Mouse (Mus musculus) T-helper 2 cell (primary cell): Measurements from ENCODE around the gene Tmf1.

Source experiments
- in situ Hi-C: fragments of 300-600 bp; cut with MboI, MseI; formaldehyde crosslinking; loops from one replicate; pipeline ENCODE4 v1.15.1; 2025; ENCODE audit warnings: high pct_unique_total_duplicates

Tmf1 gene

DNA sequence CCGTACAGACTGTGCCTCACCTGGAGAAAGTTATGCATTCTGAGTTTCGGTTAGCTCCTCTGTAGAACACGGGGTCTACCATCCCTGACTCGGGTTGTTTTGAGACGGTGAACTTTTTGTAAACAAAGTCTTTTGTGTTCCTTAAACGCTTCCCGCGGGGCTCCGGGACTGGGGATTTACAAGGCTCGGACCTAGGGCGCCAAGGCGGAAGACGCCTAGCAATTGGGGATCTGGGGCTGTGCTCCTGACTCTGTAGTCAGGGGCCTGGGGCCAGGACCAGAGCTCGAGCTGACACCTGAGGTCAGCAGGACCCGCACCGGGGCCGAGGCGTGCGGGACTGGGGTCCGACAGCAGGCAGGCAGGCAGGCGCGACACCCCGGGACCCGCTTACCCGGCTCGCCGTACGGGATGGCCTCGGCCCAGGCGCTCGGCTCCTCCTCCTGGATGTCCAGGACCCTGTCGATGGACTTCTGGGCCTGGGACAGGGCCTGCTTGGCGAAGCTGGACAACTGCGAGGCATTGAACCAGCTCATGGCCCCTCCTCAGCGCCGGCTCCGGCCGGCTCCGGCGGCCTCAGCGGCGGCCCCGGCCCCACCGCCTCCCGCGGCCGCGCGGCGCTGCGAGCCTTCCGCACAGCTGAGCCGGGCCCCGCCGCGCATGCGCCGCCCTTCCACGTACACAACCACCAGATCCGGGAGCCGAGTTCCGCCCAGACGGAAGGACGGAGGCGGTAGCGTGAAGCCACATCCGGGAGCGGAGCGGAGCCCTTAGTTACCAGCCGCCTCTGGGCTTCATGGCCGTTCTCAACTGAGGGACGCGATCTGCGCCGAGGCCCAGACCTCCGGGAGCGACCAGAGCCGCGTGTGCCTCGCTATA, at the start of gene Tmf1:
TSS of gene Tmf1 (minus strand) at position 632 of the 876 bp plus-strand sequence.
- in situ Hi-C loops = no loop called here

DNA sequence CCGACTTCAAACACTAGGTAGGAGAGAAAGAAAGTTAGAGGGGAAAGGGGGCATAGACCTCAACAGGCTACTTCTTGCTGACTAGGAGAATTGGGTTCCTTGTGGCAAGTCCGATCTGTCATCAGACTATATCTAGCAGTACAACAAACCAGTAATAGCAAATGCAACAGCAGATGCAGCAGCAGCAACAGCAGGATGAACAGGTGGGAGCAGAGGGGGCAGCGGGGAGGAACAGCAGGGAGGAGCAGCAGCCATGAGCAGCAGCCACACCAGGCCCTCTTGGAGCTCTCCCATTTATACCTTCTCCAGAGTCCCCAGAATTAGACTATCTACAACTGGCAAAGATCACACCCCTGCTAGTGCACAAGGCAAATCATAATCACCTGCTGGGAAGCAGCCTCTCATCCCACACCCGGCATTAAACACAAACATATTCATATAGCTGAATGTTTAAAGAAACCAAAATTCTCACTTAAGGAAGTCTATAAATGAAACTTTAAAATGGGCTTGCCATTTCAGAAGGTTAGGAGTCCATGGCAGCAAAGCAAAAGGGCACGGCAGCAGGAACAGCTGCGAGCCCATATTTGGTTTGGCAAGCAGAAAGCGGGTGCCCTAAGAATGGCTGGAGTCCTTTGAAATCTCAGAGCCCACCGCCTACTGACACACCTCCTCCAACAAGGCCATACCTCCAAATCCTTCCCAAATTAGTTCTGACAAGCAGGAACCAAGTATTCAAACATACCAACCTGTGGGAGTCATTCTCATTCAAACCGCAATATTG, 48.3 kb upstream of the Tmf1 start:
- in situ Hi-C loops = no loop called here

DNA sequence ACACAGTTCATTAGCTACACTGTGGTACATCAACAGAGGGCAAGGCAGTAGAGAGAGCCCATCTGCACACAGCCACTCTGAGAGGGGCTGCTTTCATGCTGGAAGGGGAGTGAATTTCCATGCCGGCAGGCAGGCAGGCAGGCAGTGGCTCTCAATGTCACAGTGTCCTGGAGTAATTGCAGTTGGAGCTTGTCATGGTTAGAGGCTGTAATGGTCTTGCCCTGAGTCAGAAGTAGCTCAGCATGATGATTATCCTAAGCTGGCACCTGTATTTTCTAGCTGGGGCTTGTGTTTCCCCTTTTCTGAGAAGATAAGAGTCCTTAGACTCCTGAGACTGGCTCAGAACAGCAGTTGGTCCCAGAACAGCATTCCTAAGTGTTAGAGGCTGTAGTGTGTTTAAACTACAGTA, 47.2 kb upstream of the Tmf1 start:
- in situ Hi-C loops = no loop called here

DNA sequence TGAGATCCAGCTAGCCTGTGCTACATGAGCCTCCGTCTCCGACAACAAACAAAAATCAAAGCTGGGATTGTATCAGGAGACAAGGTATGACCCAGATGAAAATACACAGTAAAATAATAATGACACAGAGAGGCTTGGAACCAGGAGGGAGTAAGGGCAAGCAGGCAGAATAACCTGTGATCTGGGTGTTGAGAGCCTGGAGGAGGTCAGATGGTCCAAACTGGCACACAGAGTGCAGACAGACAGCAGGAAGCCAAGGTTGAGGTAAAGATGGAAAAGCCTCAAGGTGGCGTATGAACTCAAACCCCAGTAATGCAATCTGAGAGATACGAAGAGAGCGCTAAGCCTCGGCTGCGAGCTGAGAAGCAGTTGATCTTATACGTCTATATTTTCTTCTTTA, 45.6 kb upstream of the Tmf1 start:
- in situ Hi-C loops = no loop called here

DNA sequence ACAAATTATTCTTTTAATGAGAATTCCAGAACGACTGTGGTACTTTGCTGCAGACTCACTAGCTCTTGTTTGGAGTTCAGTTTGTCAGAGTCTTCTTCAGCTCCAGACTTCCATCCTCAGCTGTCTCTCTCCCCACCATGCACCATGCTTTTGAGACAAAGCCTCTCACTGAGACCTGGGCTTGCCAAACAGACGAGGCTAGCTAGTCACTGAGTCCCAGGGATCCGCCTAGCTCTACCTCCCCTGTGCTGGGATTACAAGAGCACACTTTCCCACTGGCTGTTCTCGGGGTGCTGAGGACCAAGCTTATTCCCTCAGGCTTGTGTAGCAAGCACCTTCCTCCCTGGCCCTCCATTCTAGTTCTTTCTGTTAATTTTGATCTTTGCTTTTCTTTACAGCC, 44.6 kb upstream of the Tmf1 start:
- in situ Hi-C loops = no loop called here

DNA sequence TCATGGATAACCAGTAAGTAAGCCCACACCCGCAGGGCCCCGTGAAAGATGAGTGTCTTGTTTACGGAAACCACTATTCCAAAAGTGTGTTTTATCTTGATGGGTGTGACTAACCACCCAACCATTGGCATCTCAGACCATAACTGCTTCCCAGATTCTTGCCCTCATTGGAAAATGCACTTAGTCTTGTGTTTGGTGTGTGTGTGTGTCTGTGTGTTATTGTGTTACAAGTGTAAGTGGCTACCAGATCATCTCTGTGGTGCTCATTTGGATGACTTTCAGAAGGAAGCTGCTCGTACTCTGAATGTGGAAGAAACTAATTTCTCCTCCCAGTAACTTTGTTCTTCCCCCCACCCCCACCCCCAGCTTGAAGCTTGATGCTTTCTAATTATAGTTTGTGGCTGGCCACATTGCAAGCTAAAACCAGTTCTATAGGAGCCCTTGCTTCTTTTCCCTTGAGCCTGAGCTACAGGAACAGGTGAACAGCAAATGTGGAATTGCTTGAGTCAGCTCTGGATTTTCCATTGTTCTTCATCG, 44.1 kb upstream of the Tmf1 start:
- in situ Hi-C loops = no loop called here

DNA sequence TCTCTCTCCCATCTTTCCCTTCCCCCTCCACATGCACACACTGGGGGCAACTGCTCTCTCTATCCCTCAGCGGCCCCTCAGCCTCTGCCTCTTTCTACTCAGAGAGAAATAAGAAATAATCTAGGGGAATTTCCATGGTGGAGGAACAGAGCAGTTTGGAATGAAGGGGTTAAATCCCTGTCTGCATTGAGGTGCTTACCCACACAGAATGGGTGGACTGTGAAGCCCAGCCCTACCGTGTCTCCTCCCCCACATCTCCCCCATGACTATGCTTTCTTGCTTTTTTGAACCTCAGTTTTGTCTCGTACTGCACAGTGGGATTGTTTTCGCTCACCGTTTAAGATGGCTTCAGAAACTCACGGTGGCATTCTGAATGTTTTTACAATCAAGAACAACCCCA, 43.4 kb upstream of the Tmf1 start:
- in situ Hi-C loops = no loop called here

DNA sequence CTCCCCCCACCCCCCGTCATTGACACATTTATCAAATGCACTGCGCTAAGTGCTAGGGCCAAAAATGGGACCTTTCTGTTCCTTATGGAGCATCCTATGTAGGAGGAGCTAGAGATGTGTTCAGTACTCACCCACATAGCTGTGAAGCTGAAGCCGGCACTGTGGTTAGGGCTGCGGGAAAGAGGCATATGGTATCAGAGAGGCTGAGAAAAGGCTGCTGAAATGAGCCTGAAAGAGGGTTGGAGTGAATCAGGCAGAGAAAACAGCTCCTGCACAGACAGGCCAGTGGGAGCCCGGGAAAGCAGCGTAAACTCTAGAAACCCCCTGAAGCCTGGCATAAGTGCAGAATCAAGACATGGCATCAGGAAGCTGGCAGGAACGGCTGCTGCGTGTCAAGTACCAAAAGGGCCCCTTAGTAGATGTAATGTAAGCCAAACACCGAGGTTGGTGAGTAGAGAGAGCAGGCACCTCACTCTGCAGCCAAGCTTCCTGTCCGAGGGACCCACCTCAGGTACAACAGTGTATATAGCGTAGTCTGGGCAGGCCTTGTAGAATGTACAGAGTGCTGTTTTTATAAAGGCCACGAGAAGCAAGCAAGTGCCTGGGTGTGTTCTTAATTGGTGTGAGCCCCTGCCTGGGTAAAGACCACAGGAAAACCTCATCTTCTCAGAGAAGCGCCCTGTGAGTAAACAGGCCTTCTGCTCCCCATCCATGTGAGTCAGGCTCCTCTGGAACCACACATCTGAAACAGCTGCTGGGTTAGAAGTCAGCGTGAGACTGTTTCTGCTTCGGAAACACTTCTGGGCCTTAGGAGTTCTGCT, 42.5 kb upstream of the Tmf1 start:
- in situ Hi-C loops = no loop called here

DNA sequence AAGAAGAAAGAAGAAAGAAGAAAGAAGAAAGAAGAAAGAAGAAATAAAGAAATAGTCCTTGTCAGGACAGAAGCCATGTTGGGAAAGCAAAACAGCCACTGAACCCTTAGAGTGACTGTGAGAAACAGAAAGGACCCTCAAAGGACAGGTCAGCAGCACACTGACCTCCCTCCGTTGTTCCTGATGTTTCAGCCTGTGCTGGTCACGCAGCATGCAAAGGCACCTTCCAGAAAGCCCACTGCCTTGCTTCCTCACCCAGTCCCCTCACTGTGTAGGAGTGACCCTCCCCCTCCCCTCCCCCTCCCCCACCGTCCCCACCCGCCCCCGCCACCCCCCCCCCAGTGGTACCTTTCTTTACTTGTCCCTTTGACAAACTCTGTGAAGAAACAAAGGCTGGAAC, 41.8 kb upstream of the Tmf1 start:
- in situ Hi-C loops = no loop called here

DNA sequence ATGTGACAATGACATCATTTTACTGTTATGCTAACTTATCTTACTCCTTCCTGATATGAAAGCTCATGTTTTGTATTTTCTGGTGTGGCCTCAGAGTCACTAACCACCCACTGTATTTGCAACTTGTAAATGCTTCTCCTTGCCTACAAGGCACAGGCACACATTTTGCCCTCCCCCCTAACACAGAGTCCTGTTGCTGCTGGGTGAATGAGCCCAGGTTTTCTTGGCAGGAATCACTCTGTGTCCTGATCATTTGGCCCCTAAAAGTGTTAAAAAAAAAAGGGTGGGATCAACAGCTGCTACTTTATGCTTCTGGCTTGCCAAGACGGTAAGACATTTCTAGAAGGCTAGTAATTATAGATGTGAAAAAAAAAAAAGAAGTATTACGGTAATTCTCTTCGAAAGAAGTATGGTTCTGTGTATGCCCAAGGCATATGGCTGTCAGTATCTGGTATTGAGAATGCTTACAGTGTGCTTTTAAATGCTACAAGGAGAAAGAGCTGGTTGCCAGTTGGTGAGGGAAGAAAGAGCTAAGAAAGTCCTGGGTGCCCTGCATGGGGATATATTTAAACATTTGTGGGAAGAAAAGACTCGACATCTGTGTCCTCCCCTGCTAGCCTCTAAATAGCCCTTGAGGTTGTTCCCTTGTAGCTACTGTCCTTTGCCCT, 37.4 kb upstream of the Tmf1 start:
- in situ Hi-C loops = loop anchor here (10.0 kb wide), 1 partner anchor 79 kb away; no protein-coding TSS in a partner anchor

DNA sequence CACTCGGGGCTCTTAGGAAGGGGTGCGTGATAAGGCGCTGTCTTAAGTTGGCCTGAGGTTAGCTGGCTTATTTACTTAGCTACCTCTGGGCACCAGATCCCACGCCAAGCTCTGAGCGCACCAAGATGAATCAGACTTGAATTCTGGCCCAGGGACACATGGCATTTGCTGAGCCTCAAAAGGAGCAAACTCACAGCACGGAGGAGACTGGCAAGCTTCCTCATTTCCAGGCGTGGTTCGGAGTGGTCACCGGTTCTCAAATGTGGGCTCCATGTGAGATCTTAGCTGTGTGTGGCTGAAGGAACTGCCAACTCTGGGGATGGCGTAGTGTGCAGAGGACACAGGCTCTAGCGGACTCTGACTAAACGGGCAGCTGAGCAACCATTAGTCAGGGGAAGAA, 33.1 kb upstream of the Tmf1 start:
- in situ Hi-C loops = loop anchor here (10.0 kb wide), 1 partner anchor 83 kb away; no protein-coding TSS in a partner anchor

DNA sequence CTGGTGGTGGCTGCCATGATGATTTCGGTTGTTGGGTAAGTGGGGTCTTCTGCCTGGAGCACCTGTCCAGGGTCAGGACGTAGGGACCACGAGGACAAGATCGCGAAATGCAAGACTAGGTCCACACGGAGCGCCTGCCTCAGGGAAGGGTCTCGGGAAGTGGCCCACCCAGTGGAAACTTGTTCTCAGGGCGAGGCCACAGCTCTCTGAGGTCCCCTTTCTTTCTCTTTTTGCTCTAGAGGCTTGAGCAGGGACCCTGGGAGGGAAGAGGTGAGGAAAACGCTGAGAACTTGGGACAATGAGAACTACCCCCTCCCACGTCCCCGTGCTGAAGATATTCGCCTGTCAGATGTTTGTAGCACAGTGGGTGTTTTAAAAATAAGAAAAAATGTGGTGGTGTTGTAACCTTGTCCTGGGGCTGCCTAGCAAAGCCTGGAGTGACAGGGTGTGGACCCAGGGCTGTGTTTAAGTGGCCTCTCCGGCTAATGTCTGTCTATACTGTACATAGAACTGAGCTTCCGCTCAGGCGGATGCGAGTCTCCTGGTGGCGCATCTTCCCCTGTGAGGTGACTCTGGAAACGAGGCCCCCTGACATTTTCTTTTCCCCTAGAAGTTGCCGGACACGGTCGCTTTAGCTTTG, 32.2 kb upstream of the Tmf1 start:
- in situ Hi-C loops = loop anchor here (10.0 kb wide), 1 partner anchor 84 kb away; no protein-coding TSS in a partner anchor

DNA sequence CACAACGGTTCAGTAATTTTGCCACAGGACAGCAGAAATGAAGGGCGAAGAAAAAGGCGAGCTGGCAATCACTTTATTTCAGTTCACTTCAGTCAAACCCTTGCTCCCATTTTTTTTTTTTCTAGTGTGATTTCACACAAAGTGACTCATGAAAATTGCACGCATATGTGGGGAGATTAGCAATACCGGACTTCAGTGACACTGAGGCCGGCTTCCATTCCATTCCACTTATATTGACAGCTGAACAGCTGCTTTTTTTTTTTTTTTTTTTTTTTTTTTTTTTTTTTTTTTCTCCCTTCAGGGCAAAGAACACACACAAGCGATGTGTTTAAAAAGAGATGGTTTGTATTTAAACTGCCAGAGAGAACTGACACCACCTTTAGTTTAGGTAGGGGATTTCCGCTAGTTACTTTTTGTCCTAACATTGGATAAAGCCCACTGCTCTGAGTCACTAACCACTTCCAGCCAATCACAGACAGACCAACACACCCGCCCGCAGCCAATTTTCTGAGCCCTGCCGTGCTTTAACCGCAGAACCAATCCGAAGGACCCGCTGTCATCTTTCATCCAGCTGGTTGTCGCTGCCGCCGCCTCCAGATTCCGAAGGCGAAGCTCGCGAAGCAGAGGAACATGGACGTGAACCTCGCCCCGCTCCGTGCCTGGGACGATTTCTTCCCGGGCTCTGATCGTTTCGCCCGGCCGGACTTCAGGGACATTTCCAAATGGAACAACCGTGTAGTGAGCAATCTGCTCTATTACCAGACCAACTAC, 31.5 kb upstream of the Tmf1 start, which contains the start of gene Arl6ip5:
TSS of gene Arl6ip5 (plus strand) at position 499 of the 771 bp plus-strand sequence.
- in situ Hi-C loops = loop anchor here (10.0 kb wide), 1 partner anchor 84 kb away; no protein-coding TSS in a partner anchor

DNA sequence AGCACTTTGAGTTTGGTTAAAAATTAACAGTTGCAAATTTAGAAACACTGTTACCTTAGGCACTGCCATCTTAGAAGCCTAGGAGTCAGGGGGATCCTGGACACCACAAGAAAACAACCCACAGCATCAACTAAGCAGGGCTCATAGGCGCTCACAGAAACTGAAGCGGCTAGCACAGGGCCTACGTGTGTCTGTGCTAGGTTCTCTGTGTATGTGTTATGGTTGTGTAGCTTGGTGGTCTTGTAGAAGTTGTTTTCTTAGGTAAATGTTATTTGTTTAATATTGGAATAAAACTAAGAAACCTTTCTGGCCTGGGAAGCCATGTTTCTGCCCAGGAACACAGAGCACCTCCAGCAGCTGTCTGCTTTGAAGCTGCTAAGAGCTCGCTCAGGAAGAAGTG, 30.8 kb upstream of the Tmf1 start:
- in situ Hi-C loops = loop anchor here (5.0 to 10.0 kb wide), 2 partner anchors 85 to 103 kb away; no protein-coding TSS in a partner anchor

DNA sequence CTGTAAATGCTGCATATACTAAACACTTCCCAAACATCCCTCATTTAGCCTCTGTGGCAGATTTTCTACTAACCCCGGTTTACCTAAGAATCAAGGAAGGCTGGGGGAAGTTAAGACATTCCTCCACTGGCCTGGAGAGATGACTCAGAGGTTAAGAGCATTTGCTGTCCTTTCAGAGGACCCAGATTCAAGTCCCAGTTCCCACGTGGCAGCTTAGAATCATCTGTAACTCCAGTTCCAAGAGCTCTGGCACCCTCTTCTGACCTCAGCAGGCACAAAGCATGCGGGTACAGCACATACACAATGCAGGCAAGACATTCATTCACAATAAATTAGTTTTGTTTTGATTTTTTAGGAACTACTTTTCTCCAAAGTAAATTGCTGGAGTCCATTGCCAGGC, 30.3 kb upstream of the Tmf1 start:
- in situ Hi-C loops = loop anchor here (5.0 kb wide), 1 partner anchor 103 kb away; no protein-coding TSS in a partner anchor

DNA sequence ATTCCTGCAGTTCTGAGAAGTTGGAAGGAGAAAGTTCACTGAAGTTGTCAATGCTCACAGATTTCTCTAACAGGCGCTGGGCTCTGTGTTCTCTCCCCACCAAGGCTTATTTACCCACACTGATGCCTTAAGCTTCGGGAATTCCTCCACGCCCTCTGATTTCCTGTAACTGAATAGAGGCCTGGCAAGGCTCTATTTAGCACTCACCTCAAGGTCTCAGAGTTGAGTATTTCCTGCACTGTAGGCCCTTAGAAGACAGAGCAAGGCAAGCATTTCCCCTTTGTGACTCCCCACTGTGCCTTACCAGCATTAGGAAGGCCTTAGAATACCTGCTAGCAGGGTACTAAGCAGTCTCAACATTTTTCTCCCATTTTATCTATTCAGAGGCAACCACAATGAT, 29.5 kb upstream of the Tmf1 start:
- in situ Hi-C loops = loop anchor here (5.0 kb wide), 1 partner anchor 104 kb away; no protein-coding TSS in a partner anchor

DNA sequence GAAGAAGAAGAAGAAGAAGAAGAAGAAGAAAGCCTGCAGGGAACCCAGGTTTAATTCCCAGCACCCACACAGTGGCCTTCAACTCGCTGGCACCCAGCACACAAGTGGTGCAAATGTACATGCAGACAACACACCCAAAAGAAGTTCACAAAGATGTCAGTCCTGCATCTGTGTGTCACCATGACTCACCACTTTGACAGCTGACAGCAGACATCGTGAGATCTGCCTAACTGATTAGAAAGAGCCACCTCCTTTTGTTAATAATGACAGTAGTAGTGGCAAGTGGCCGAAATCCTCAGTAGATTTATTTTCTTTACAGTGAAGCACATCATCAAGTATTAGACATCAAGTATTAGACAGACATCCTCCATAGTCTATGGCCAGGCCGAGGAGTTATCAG, 28.2 kb upstream of the Tmf1 start:
- in situ Hi-C loops = loop anchor here (5.0 kb wide), 1 partner anchor 105 kb away; no protein-coding TSS in a partner anchor

DNA sequence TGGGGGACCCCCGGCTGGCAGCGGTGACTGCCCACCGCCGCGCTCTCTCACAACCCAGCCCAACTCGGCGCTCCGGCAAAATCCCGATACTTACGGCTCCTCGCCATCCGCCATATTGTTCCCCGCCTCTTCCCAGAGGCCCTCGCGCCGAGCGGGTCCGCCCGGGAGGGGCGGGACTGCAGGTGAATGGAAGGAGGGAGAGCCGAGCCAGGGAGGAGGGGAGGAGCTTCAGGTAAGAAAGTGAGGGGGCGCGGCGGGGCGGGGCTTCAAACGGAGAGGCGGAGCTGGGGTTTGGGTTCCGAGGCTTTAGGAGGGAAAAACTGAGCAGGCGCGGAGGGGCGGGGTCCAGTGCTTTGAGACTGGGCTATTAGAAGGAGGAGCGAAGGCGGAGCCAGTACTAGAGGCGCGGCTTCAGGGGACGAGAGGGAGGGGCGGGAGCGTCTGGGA, 26.5 kb upstream of the Tmf1 start, which contains the start of gene Uba3:
TSS of gene Uba3 (minus strand) at position 209 of the 447 bp plus-strand sequence.
- in situ Hi-C loops = loop anchor here (5.0 kb wide), 1 partner anchor 107 kb away; no protein-coding TSS in a partner anchor

DNA sequence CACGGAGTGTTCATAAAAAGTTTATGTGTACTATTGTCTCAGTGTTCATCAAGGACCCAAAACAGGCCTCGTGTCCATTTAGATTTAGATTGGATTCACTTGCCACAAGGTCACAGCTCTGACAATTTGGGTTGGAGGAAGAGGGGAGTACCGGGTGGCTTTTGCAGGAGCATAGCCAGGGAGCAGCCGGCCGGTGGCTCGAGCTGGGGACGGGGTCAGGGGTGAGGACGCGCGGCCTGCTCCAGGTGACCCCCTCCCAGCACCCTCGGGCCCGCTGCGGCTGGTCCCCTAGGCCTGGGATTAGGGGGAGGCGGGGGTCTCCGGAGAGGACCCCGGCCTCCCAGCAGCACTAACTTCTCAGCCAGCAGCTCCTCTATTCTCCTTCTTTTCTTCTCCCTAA, 26.0 kb upstream of the Tmf1 start:
- in situ Hi-C loops = loop anchor here (5.0 kb wide), 1 partner anchor 107 kb away; no protein-coding TSS in a partner anchor
